Mouse (Mus musculus) retina, postnatal 1 day (tissue): ENCODE measurements at regions not wholly inside any gene's neighbourhood (a gene's known extent, or its start where the extent isn't known, plus 50 kb on each side); places are given as distances from the start of the nearest gene placed in this dataset.
"Not testable (repeated sequence)": the region's sequence is repeated elsewhere in the genome, so short reads cannot be mapped to it uniquely, and the experiment has no call there.

Experiments
- DNase-seq: peaks from one replicate; pipeline ENCODE4 v3.0.0-alpha.2; 2012

DNA sequence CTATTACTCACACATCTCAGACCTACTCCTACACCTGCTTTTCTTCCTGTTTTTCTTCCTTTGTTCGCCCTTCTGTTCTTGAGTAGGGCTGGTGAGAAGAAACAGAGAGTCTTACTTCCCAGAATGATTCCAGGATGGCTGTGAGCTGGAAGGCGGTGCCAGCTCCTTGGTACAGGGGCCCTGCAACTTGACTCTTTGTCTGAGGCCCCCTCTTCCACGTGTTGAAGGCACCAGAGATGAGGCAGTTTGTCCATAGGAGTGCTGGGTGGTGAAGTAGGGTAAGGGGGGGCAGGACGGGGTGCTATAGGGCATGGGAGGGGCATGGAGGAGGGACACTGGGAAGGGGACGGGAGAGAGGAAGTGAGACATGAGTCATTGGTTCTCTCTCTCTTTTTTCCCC, 60.8 kb downstream of the Dmrta2 start:
- no peak for DNase-seq

DNA sequence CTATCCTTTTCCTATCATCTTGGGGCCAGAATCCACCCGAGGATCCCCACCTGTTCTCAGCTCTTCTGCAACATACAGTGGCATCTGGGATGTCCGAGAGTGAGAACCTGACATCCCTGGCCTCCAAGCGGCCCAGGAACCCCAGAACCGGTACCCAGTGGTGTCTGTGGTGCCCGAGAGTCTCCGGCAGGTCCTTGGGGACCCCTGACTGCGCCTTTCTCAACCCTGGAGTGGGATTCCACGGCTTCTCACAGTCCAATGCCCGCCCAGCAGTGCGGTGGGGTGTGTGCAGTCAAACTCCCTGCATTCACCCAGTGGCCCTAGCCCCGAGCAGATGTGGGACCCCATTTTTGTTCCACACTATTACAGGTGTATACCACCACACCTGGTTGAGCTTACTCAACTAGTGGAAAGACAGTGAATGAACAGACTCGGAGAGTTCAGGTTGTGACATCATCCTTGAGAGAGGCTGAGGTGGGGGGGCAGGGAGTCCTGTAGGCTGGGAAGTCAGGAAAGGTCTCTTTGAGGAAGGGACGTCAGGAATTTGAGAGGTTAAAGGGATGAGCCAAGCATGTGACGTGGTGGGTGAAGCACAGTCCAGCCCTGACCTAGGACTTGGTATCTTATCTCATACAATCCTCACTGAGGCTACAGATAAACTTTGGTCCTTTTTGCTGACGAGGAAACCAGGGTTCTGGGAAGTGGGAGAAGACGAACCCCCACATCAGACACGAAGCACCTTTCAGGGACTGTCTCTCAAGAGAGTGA, 67.2 kb downstream of the Dmrta2 start:
- DNase-seq: no peak

DNA sequence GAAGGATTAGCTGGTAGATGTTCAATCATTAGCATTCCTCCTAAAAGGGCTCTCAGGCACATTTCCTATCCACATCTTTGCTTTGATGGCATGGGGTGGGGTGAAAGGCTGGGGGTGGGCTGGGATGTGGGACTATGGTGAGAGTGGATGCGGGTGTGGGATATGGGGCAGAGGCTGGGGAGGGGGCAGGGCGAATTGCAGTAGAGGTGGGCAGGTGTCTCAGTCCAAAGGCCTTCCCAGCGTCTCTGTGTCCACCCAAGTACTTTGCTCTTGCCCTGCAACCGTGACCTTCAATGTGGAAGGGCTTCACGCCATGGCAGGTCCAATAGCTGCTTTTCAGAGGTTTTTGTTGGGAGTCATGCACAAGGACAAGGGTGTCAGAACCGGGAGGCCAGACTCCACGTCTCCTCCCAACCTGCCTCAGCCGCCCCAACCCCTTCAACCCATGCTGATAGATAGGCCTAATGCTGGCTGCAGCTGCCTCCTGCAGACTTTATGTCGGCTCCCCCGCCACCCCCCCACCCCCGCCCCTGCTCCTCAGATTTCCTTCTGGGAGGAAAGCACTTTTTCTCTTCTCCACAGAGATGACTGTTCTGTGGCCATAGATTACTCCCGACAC, 67.9 kb downstream of the Dmrta2 start:
- no peak for DNase-seq

DNA sequence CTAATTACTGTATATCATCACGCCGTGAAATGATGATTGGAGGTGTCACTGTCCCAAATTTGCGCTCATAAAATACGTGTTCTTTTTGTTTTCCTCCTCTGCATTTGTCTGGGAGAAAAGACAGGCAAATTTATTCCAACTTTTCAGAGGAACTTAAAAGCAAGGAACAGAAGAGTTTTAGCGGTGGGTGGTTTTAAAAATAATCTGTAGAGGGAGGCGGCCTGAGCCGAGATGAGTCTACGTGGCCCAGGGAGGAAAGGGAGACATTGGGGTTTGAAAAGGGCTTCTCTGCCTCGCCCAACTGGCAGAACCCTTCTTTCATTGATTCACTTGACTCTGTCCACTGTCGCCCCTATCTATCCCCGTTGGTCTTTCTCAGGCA, 68.4 kb downstream of the Dmrta2 start:
- no peak for DNase-seq

DNA sequence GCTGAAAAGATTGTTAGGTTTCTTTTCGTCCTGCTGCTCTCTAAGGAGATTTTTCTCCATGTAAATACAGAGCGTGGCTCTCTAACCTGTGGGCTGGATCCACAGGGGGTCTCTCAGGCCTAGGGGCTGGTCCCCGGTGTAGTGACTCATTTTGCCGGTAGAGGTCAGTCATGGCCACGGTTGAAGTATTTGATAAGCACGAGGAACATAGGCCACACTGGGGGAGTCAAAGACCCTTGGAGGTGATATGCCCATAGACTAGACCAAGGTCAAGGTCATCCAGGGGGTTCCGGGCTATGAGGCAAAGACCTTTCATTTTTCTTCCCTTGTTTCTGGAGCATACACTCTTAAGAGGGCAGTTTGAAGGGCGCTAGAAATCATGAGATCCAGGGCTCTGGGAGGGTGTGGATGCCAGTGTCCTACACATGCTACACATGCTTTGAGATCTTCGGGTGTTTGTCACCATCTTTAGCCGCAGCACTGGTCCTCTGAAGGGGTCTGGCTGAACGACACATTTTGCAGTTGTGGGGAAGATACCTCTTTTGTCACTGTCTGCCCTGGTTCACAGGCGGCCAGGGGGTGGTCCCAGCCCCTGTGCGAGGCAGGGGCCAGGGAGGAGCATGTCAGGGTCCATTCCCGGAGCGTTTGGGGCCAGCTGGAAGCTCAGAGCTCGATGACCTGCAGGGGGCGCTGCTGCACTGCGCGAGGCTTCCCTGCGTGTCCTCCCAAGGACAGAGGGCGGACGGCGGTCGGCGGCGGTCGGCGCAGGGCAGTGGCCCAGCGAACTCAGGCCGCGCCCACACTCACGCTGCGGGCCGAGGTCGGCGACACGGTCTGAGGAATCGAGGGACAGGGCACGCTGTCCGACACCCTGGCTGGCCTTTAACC, 72.8 kb downstream of the Dmrta2 start:
- peak; percentile 91 for DNase-seq

DNA sequence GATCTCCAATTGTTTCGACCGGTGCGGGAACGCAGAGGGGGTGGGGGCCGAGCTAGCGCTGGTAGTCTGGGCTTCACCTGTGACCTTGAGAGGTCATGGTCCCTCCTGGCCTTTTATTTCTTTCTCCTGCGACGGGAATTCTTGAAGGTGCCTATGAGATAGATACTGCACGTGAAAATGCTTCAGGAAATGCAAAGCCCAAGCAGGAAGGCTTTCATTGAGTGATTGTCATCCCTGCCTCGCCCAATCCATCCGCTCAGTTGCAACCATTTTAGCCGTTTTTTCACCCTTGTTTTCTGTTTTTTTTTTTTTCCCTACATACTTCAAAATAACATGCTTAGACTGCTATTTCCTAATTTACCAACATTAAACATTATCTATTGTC, 73.4 kb downstream of the Dmrta2 start:
- DNase-seq: no peak

DNA sequence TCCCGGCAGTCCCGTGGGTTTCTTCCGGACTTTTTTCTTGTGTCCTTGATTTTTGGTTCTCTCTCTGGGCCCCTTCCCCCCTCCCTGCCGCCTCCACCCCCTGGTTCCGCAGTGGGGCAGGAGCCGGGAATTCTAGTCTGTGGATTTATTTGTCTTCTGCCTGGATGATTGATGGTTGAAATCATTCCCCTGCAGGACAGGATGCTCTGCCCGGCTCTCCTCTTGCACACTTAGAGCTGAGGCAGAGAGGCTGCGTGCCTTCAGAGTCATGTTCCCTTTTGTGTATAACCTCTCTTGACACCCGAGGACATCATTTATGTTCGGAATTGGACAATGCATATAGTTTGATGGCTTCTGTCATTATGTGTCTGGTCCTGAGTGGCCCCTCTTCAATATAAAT, 74.0 kb downstream of the Dmrta2 start:
- peak; percentile 23 for DNase-seq

DNA sequence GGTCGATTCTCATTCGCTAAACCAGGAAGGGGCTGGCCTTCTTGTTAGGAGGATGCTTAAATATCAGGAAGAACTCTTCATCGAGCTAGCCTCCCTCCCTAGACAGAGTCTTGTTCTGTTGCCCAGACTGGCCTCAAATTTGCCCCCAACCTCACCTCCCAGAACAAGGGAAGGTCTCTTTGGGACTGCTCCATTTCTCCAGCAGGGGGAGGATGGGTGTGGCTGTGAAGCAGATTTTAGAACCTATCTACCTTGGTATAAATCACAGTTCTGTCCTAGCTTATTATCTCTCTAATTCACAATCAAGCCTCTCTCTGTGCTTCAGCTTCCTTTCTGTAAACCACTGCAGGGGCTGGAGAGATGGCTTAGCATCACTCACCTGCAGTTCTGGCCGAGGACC, 75.1 kb downstream of the Dmrta2 start:
- no peak for DNase-seq

DNA sequence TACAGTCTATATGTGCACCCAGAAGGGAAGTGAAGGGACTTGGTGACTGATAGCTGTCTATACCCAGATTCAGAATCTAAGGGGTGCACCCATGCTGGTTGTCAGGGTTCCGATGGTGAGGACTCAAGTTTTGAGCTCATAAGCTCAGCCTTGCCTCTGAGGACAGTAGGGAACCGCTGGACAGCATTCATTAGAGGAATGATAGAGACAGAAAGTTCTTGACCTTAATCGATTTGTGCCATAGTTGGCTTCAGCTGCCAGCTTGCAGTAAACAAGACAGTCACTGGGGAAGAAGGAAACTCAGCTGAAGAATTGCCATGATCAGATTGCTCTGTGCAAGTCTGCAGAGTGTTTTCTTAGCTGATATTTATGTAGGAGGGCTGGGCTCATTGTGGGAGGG, 96.0 kb downstream of the Dmrta2 start:
- DNase-seq: no peak

DNA sequence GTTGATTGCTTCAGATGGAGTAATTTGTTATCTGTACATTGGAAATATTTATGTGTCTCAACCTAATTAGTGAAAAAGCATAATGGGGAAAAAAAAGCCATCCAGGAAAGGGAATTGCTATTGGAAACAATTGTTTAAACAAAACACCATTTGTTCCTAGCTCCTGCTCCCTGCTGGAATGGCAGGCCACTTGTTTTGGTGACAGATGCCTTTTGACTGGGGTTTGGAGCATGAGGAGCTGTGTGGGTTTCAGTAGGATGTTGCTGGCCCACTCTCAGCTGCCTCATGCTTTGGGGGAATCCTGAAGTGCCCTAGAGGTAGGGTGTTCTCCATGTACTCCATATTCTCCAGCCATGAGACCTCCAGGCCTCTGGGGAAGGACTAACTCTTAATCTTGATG, 105.5 kb downstream of the Dmrta2 start:
- no peak for DNase-seq

DNA sequence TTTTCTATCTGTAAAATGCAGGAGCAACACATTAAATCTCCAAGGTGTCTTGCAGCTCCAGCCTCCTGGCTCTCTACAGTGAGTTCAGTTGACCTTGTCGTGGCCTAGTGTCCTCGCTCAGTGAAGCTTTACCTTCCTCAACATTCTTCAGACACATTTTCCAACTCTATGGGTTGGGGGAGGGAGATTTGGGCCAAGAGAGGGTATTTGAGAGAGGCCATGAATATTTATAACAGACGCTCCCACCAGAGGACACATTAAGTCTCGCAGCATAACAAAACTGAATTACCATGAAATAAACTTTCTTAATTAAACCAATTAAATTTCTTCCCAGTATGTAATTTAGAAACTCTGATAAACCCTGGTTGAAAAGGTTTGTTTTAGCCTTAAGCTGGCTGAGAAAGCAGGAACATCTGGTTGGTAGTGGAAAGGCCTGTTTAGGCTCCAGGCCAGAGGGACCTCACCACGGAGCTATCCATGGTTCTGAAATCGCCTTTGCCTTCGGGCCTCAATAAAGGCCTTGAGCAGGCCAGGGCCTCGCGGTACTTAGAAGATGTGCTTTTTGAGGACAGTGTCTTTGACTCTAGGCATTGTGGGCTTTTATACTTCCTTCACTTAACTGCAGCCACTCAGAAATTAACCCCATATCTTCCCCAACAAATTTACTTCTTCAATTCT, 109.9 kb downstream of the Dmrta2 start:
- DNase-seq: peak; percentile 79

DNA sequence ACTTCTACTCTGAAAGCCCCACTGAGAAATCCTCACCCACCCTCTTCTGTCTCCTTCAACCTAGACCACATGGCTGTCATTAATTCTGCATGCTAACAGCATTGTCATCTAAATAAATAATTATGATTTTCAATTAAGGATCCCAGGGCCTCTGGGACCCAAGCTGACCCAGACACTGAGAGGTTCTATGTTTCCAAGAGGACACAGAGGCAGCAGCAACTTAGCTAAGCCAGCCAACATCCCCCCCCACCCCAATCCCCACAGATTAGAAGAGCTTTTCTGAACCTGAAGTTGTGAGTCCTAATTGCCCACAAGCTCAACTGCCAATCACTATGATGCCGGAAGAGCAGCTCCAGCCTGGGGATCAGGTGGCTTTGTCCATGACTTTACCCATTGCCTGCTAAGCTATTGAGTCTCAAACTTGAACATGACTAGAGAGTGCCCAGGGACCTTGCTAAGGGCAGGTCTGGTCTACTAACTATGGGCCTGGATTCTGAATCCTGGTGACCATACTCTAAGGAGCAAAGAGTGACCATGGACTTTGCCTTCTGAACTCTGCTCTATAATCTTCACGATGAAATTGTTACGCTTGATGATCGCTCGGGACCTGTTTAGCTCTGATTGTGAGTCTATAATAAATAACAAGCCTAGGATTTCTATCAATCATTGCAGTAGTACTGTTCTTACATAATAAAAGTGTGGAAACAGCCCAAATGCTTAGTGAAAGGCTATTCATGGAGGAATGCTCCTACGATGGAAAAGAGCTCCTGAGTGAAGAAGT, 115.4 kb downstream of the Dmrta2 start:
- peak; percentile 30 for DNase-seq

DNA sequence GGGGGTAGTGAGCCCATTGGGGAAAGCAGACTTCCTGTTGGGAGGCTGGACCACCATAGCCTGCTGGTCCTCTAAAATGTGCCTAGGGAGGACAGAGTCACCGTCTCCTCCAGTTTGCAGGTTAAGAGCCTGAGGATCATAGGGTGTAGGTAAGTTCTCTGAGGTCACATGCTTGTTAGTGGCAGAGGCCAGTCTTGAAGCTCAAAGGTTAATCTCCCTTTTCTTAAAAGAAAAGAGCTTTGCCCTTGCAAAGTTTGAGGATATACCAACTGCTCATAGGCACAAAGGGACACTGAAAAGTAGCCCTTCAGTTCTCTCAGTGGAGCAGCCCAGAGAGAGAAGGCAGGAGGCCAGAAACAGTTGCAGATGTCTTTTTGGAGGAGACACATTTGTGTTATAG, 116.7 kb downstream of the Dmrta2 start:
- DNase-seq: no peak

DNA sequence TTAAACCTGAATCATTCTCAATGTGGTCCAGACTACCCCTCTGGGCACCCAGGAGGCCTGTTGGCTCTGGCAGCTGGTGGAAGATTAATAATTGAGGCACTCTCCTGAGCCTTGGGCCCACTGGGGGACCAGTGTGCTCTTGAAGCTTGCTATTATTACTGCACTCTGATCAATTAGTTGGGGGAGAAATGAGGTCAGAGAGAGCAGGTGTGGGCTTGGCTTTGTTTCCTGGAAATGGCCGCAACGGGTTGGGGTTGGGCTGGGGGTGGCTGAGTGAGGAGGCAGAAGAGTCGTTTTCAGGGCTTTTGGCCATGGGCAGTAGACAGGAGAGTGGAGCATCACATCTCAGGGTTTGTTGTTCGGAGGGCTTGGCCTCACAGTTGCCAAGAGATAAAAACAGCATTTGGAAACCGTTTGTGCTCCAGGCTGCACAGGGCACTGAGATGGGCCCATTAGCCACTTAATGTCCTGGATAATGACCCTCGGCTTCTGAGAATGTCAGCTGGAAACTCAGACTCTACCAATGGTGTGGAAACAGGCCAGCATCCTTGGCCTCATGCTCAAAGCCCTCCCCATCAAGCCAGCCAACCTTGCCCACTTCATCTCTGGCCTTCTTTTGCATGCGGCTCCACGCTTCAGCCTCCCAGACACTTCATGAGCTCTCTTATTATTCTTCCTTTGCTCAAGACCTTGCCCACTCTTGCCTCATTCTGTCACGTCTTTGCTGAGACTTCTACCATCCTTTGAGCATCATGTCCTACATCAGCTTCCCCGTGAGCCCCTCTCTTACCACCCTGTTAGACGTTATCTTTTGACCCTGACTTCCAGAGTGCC, 118.1 kb downstream of the Dmrta2 start:
- DNase-seq: no peak

DNA sequence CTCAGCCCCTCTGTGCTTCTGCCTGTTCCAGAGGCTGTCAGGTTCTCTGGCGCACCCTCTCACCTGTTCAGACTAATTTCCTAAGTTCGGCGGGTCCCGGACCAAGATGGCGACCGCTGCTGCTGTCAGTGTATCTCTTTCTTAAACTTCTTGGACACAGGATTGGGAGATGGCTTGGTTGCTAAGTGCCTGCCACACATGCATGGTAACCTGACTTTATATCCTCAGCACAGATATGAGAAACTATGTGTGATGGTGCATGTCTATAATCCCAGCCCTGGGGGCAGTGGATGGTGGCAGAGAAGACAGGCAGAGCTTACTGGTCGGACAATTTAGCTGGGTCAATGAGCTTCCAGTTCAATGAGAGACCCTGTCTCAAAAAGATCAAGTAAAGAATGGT, 126.3 kb downstream of the Dmrta2 start:
- not testable (repeated sequence) for DNase-seq

DNA sequence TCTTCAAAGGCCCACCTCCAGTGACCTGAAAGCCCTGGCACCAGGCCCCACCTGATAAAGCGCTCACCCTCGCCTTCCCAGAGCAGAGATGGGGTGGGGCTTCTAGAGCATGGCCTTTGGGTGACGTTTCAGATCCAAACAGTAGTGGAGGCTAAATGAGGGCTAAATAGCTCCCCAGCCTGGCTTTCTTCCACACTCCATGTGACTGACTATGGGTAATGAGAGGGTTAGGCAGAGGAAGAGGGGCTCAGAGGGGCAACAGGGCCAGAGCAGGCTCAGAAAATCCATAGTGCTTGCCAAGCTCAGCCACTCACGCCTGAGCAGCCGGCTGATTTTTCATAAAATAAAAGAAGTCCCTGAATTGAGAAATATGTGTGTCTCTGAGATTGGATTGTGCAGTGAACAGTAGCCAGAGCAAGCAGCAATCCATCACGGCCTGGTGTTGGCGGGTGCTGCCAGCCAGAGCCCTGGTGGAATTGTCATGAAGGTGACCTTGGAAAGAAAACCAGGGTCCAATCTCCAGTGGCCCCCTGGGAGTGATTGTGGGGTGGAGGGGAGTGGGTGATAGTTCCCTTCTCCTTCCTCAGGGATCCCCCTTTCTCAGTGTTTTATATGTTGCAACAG, 128.9 kb downstream of the Dmrta2 start:
- DNase-seq: no peak

DNA sequence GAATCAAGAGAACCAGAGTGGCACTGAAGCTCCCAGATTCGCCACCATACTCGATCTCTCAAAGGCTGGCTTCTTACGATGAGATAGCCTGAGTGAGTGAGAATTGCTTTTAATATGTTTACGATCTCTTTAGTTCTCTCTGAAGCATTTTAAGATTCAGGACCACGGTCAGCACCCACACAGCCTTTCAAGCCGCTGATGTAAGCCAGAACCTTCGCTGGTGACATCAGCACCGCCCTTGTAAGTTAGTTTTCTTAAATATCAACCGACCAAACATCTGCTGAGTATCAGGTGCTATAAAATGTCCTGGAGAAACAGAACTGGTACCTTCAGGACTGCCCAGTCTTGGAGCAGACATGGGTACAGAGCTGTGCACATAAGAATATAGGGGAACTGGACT, 141.6 kb downstream of the Dmrta2 start:
- DNase-seq: peak; percentile 49

DNA sequence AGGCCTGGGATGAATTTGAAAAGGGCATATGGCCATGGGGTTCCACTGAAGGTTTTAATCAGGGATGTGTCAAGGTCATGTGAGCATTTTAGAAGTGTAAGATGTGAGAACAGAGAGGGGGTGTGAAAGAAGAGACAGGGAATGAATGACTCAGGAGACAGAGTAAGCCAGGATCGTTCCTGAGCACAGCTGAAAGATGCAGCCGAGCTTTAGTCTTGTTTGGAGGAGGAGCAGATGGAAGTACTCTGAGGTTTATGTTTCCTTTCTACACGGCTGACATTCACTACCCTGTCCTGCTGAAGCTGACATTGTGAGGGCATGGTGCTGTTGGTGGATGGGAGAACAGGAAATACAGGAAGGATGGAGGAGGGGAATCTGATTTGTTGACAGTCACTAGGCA, 142.0 kb downstream of the Dmrta2 start:
- no peak for DNase-seq

DNA sequence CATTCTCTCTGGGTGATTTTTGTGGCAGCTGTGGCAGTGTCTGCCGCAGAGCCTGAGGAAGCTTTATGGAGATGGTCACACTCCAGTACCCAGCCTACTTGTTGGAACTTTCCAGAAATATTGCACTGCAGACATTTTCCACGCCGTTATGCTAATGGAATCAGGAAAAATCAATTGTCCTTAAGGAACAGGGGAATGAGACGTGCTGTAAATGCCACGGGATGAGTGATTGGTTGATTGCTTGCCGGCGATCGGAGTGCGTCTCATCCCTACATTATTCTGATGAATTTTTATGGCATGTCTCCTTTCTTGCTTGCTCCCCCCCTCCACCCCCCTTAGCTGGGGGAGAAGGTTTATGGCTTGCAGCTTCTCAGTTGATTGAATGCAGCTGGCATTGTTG, 142.9 kb downstream of the Dmrta2 start:
- no peak for DNase-seq

DNA sequence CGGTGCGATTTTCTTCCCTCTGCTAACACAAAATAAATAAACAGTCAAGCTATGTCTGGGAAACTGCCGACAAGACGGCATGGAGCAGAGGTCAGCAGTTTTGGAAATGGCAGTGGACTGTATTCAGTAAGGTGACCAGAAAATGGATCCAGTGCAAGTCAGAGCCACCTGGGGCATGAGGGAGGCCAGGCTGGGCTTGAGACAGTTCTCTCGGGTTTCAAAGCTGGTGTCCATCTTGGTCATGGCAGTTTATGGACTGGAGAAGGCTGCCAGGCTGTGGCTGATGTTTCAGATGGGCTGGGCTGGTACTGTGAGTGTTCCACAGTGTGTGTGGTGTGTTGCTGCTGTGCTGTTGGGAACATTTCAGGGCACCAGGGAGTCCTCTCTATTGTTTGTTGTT, 143.6 kb downstream of the Dmrta2 start:
- no peak for DNase-seq
